Mouse (Mus musculus): ENCODE measurements at regions not wholly inside any gene's neighbourhood (a gene's known extent, or its start where the extent isn't known, plus 50 kb on each side); places are given as distances from the start of the nearest gene placed in this dataset.
A peak's percentile ranks its signal among the peaks of the same experiment; 100 is the strongest.

DNA sequence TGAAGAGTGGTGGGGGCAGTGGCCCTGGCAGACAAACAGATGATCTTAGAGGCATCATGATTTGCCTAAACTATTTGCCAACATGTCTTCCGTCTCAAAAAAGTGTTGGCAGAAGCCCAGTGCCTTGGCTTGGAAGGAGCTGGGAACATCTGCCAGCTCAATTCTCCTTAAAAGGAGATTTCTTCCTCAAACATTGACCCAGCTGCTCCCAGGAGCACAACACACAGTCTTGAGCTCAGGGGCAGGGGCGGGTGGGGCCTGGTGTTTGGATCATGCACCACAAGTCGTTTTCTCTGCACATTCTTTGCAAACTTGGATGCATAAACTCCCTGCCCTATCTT lies 220.3 kb upstream of the Cdh5 start:
- DNase-seq (ENCODE audit: low spot score), result peak; percentile 40

DNA sequence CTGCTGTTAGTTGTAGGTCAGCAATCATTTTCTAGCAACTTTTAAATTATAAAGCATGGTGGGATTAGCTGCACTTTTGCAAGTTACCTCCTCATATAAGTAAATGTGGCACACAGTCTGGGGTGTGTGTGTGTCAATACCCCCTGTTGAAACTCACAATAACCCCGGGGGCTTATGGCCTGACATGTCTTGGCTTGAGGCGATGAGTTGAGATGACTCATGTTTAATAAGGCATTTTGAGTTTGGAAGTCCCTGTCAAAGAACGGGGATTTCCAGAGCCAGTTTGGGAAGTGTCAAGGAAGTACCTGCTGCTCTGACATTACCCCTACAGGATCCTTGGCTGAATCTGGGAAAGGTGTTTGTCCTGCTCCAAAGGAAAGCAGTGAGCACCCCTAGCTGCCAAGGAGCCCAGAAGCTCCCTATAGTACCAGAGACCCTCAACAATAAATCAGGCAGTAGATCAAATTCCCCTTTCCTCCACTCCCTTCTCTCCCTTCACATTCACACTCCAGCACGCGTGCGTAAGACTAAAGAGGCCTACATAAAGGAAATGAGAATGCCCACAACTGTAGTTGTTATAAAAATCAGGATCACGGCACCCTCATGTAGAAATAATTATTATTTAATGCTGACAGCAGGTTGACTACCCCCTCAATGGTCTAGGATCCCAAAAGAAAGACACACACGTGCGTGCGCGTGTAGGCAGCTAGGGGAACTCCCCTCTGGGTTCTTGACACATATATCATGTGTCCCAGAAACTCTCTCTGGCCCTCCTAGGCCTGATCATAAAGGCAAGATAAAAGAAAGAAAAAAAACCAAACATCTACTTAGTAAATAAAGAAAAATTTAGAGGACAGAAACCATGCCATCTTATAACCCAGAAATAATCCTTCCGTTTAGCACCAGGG lies 216.3 kb upstream of the Cdh5 start:
- no peak for DNase-seq (ENCODE audit: low spot score)

DNA sequence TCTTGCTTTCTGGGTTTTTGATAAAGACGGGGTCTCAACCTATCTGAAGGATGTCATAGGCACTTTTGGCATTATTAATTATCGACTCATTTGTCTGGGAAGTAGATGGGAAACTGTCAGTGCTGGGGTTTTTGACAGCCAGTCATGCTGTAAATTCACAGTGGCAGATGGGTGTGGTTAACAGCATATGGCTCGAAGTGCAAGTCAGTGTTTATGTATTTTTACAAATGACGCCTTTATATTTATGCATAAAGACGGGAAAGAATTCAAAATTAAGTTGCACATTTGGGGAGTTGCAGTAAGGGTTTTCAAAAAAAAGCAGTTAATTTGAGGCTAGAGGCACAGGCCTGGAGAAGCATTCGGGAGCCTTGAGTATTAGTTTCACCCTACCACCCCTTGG lies 206.8 kb upstream of the Cdh5 start:
- no peak for DNase-seq (ENCODE audit: low spot score)

DNA sequence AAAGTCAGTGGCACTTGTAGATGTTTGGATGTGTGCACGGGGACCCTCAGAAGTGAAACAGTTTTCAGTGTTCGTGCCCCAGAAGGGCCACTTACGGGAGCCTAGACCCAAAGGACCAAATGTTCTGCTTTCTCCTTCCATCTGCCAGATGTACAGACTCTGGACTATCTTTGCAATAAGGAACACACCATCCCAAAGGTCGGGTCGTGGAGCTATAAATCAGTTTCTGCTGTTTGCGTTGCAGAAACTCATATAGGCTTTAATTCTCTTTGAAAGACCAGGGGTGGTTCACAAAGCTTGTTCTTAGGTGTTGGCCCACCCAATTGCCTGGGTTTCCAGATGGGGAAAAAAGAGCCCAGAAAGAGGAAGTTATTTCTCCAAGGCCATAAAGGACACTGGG lies 206.3 kb upstream of the Cdh5 start:
- DNase-seq (ENCODE audit: low spot score), result no peak

DNA sequence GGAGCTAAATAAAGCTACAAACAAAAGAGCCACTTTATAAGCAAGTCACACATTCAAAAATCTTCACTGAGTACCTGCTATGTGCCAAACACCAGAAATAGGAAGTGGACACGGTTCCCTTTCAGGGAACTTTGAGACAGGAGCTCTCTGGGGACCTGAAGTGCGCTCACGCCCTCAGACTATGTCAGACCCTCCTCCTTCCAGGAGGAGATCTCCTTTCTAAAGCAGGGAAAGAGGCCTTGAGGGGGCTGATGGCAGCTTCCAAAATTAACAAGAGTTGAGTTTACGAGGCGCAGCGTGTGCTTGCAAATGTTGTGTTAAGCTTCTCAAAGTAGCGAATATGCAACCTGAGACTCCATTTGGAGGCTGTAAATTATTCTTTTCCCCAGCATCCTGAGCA lies 204.0 kb upstream of the Cdh5 start:
- DNase-seq (ENCODE audit: low spot score), result no peak

- DNase-seq (ENCODE audit: low spot score), result no peak
Measured at GRCm38 (mm10) chr8:103902516-103902915, 198.9 kb upstream of the Cdh5 start.

DNA sequence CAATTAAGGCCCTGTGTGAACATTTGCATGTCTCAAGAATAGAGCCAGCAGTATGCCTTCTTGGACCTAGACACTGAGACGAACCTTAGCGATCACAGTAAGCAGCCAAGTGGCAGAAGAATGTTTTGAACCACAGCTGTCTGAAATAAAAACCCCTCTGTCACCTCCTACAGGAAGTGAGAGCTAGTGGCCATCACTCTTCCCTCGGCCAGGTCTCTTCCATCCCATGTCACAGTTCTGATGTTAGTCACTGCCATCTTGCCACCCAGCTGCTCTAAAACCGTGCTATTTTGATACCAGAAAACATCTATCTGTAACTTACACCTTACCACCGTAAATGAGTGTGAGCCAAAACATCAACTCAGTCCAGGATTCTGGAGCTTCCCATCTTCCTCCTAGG lies 197.8 kb upstream of the Cdh5 start:
- no peak for DNase-seq (ENCODE audit: low spot score)

GRCm38 (mm10) chr8:103907662-103908061 lies 193.8 kb upstream of the Cdh5 start:
- no peak for DNase-seq (ENCODE audit: low spot score)

- DNase-seq (ENCODE audit: low spot score), result no peak
Measured at GRCm38 (mm10) chr8:103911287-103912015, 190.0 kb upstream of the Cdh5 start.

DNA sequence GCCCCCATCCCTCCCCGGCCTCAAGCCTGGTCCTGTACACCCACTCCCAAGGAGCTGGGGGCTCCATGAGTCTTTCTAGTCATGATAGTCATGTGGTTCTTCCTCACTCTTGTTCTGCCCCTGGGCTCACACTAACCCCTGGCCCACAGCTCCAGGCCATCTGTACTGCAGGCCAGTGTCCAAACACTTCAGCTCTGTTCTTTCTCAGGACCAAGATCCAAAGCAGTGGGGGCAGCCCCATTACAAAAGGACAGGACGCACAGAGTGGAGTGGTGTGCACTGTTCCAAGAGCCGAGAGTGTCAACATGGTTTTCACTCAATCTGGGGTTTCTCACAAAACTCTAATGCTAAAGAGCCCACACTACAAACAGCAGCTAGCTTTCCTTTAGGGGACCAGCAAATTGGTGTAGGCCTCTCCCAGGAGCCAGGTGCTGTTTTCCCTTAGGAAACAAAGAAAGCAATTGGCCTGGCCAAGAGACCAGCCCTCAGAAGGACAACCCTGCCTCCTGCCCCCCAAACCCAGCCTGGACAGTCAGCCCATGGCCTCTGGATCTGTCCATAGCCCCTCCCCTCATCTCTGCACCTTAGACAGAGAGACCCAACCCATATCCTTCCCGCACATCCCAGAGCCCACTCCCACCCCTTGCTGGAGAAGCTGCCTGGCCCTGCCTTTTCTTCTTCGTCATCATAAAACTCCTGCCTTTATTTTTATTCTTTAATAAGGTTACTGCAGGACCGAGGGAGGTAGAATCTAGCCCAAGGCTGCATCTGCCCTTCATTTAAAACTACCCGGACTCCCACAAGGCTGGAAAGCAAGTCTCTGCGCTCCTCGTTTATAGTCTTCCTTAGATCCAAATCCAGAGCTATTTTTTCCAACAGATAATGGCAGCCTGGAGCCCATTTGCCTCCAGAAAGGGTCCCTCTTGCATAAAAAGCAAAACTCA lies 188.2 kb upstream of the Cdh5 start:
- peak; percentile 33 for DNase-seq (ENCODE audit: low spot score)

GRCm38 (mm10) chr8:103913927-103914640 lies 187.3 kb upstream of the Cdh5 start:
- DNase-seq (ENCODE audit: low spot score), result peak; percentile 12

DNA sequence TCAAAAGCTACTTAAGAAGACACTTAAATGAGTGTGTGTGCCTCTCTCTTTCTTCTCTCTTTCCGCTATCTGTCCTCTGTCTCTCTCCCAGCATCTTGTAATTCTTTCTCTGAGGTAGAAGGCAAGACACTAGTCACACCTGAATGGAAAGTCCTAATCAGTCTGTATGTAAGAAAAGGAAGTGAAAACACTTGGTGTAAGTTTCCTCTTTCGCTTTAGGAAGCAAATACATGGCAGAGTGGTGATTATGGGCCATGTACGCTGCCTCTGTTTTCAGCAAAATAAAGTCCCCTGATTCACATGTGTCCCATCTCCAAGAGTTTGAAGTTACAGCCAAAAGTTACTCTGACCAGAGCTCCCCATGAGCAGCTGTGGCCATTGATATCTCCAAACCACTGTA lies 182.1 kb upstream of the Cdh5 start:
- DNase-seq (ENCODE audit: low spot score), result no peak

- no peak for DNase-seq (ENCODE audit: low spot score)
Measured at GRCm38 (mm10) chr8:103921621-103922020, 179.8 kb upstream of the Cdh5 start.

GRCm38 (mm10) chr8:103922746-103923145 lies 178.7 kb upstream of the Cdh5 start:
- no peak for DNase-seq (ENCODE audit: low spot score)

- no peak for DNase-seq (ENCODE audit: low spot score)
Measured at GRCm38 (mm10) chr8:103932681-103933080, 168.7 kb upstream of the Cdh5 start.

GRCm38 (mm10) chr8:103936491-103936890 lies 164.9 kb upstream of the Cdh5 start:
- no peak for DNase-seq (ENCODE audit: low spot score)

DNA sequence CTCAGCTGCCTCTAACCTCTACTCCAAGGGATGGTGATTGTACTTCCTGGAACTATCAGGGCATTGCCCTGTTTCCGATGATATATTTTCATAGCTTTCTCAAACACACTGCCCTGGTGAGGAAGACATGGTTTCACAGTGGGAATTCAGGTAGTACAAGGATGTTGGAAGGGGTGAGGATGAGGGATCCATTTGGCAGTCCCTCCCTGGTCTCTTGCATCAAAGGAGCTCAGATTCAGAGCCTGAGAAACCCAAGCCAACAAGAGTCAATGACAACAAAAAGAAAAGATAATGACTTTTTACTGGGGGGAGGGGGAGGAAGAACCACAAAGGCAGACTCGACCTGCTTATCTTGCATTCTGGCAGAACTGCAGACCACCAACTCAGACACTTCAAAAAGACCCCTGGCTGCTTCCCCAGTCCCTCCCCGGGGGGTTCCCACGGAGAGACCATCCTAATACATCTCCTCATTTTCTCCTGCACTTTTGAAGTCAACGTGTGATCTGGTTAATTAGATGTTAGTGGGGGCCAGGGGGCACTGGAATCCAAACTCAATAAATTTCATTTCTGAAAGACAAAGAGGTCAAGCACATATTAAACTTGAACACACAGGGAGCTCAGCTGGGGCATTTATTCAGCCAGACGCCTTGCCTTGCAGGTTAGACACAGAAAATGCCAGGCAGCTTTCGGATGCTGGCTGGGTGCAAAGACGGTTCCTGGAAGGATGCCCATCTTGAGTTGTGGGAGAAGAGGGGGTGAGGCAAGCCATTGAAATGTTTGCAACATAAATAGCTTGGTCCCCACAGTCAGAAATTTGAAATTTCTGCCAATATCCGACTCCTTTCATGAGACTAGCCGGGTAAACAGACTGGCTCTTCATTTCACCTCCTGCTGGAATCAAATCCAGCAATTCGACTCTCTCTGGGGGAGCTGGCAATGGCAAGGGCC lies 162.9 kb upstream of the Cdh5 start:
- DNase-seq (ENCODE audit: low spot score), result no peak

DNA sequence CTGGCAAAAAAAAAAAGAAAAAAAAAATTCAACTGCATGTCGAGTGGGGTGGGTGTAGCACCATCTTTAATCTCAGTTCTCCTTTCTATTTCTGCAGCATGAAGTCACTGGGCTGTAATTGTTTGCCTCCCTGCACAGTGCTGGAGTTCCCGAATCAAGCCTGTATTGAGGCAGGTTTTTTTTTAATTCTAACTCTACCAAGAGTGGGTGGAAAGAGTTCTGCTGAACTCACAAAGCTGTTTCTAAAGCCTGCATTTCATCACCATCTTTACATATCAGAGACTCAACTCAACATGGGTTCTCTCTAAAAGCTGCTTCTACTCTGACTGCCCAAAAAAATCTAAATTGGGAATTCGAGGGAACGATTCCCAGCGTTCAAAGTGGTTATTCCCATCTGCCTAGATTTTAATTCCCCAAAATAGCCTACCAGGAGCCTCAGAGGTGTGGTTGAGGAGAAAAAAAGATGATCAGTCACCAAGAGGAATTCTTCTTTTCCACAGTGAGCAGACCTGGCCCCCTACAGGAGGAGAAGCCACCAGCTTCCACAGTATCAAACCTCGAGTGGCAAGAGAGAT lies 160.4 kb upstream of the Cdh5 start:
- no peak for DNase-seq (ENCODE audit: low spot score)

DNA sequence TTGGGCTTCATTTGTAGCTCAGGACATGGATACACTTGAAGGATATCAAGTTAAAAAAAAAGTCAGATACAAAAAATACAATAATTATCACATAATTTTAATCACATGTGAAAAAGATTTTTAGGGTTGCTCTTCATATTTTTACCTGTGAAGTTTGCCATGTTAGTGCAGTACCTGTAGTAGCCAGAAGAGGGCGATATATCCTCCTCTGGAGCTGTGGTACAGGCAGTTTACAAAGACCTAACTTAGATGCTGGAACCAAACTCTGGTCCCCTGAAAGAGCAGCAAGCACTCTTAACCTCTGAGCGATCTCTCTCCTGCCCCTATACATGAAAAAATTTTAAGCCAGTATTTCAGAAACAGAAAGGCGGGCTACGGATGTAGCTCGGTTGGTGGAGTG lies 153.0 kb upstream of the Cdh5 start:
- DNase-seq (ENCODE audit: low spot score), result no peak

GRCm38 (mm10) chr8:103950460-103950859 lies 151.0 kb upstream of the Cdh5 start:
- no peak for DNase-seq (ENCODE audit: low spot score)
